Mouse (Mus musculus) R1 (cell line): ENCODE measurements around the gene Mrpl45.
"Not testable (repeated sequence)": the region's sequence is repeated elsewhere in the genome, so short reads cannot be mapped to it uniquely, and the experiment has no call there.

Source experiments
- DNase-seq: peaks from one replicate; pipeline ENCODE4 v3.0.0-alpha.2; 2018; ENCODE audit warnings: low read depth, low spot score

Mrpl45 gene

GRCm38 (mm10) chr11:97315504-97316503 is at the start of gene Mrpl45:
Gene Mrpl45 (plus strand): TSS chr11:97315716.
- DNase-seq: peak; percentile 98

DNA sequence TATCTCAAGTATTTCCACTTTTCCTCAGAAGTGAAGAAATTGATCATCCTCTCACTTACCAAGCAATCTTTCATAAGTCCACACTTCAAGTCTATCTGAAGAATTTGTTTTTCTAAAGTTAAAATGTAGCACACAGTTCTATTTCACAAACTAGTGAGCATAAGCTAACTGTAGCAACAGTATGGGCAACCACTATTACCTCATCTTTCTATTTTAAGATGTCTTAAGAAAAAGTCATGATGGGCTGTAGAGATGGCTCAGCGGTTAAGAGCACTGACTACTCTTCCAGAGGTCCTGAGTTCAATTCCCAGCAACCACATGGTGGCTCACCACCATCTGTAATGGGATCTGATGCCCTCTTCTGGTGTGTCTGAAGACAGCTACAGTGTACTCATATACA is 49.0 kb upstream of the Mrpl45 start:
- not testable (repeated sequence) for DNase-seq

- DNase-seq: not testable (repeated sequence)
These were observed 45.5 kb upstream of the Mrpl45 start for GRCm38 (mm10) chr11:97270004-97270403.

- no peak for DNase-seq
These were observed 42.7 kb upstream of the Mrpl45 start for GRCm38 (mm10) chr11:97272835-97273234.

GRCm38 (mm10) chr11:97273613-97274012 is 41.9 kb upstream of the Mrpl45 start:
- DNase-seq: peak; percentile 90

- DNase-seq: not testable (repeated sequence)
These were observed 40.6 kb upstream of the Mrpl45 start for GRCm38 (mm10) chr11:97274947-97275346.

- no peak for DNase-seq
These were observed 40.2 kb upstream of the Mrpl45 start for GRCm38 (mm10) chr11:97275349-97275748.

GRCm38 (mm10) chr11:97276019-97276418 is 39.5 kb upstream of the Mrpl45 start:
- no peak for DNase-seq

DNA sequence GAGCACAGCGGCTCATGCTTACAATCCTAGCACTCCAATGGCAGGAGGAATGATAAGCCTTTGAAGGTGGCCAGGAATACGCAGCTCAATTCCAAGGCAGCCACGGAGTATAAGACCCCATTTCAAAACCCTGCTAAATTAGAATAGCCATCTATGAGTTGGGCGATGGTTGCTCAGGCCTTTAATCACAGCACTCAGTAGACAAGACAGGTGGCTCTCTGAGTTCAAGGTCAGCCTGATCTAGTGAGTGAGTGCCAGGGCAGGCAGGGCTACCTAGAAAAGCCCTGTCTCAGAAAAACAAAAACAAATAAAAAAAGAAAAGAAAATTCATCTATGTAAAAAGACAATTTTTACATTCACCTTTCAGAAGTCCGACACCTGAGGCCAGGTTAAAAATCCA is 38.4 kb upstream of the Mrpl45 start:
- no peak for DNase-seq

GRCm38 (mm10) chr11:97278456-97278855 is 37.1 kb upstream of the Mrpl45 start:
- no peak for DNase-seq

- no peak for DNase-seq
These were observed 36.5 kb upstream of the Mrpl45 start for GRCm38 (mm10) chr11:97279040-97279404.

GRCm38 (mm10) chr11:97279405-97280215 is 35.9 kb upstream of the Mrpl45 start:
- DNase-seq: peak; percentile 99

DNA sequence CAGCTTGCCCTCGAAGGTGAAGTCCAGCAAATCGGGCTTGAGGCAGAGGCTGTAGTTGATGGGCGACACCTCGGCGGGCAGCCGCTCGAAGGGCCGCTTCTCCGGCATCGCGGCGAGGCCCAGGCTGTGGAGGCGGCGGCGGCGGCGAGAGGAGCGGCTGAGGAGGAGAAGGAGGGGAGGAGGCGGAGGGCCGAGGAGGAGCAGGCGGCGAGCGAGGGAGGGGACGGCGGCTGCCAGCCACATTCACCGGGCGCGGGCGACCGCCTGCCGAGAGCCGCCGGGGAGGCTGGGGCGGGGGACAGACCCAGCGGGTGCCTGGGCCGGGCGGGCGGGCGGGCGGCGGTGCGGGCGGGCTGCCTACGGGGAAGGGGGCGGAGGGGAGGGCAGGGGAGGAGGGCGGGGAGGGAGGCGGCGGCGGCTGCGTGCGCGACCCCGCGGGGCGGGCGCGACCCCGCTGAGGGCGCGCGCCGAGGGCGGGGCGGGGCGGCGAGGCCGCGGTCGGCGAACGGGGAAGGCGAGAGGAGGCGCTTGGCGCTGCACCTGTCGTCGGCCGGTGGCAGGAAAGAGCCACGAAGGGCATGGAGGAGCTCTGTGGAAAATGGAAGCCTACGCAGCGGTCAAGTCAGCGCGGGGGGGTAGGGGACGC is 35.2 kb upstream of the Mrpl45 start, which contains the start of gene Npepps:
Gene Npepps (minus strand): TSS at position 423 of the 646 bp plus-strand sequence.
- DNase-seq: peak; percentile 78

DNA sequence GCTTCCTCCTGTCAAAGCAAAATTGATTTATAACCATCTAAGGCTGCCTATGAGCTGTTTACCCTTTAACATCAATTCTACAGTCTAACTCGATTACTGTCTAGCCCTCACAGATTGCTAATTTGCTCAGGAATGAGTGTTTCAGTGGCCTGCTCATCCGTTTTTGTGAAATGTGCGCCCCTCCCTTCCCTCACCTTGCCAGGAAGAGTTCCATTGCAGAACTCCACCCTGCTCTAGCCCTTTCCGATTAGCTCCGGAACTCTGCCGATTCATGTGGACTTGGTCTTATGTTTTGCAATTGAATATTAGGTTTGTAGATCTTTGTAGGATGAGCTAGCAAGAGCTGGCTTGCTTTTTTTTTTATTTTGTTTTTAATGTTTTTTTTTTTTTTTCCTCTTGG is 33.3 kb upstream of the Mrpl45 start:
- peak; percentile 70 for DNase-seq

DNA sequence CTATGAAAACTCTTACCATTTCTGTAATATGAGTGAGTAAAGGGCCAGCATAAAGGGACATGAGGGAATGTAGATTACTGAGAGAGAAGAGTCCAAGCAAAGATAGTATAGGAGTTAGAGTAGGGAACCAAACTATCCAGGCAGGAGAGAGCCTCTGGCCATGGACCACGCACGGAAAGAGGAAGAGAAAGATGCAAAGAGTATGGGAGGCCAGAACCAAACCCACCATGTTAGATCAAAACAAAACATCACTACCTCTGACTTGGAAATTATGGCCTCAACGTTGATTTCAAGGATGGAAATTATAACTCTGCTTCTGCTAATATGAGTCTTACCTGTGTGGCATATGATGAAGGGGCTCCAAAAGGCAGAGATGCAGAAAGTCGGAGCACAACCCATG is 30.7 kb upstream of the Mrpl45 start:
- no peak for DNase-seq

DNA sequence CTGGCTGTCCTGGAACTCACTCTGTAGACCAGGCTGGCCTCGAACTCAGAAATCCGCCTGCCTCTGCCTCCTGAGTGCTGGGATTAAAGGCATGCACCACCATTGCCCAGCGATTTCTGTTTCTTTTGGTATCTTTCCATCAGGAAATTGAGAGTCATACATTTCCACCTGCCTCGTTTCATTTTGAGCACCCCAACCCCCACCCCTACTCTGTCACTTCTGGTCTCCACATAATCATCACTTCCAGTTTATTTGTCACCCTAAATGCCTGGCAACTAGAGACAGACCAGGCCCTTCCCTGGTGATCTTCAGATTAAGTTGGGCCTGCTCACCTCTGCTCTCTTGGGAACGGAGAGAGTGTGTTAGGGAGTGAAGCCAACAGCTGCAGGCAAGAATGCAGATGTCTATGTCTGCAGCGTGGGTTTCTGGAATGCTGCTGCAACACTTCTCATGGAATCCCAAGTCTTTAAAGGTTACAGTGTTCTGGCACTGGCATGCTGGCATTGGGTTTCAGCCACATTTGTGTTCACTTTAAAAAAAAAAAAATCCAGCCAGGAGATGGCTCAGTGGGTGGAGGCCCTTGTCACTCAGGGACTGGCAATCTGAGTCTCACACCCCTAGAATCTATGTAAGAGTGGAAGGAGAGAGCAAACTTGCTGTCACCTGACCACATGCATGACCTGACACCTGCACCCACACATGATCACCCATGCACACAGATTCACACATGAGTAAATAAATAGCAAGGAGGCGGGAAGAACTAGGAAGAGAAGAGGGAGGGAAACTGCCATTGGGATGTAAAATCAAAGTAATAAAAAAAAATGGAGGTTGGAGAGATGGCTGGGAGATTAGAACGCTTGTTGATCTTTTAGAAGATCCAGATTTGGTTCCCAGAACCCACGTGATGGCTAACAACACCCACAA is 29.4 kb upstream of the Mrpl45 start:
- DNase-seq: no peak

DNA sequence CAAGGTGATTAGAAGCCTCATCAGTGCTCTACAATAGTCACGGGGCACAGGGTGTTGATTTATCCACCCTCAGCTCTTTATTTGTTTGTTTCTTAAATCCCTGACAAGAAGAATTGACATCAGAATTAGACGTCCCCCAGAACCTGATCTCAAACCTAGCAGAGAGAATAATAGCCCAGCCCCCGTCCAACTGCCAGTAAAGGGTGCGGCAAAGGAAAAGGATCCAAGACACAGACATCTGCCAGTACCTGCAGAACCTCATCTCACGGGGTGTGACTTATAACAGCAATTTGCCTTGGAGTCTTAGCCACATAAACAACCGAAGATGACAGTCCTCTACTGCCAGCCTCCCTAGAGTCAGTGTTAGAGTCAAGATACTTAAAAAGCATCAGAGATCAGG is 28.5 kb upstream of the Mrpl45 start:
- peak; percentile 75 for DNase-seq

DNA sequence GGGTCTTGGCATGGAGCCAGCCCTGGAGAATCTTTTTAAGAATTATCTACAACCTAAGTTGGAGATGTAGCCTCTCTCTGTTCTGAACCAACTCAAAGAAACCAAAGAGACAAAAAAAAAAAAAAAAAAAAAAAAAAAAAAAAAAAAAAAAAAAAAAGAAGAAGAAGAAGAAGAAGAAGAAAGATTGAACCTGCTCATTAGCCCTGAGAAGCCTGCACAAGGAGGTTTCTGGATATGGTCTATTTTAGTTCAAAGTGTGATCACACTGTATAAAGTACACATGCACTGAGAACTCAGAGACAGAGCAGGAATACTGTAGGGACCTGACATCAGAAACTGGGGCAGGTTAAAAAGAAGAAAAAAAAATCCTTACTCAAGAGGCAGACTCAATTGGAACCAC is 27.9 kb upstream of the Mrpl45 start:
- no peak for DNase-seq

- DNase-seq: peak; percentile 82
These were observed 26.0 kb upstream of the Mrpl45 start for GRCm38 (mm10) chr11:97289276-97290230.

- peak; percentile 91 for DNase-seq
These were observed 22.8 kb upstream of the Mrpl45 start for GRCm38 (mm10) chr11:97292731-97293130.
